Mouse (Mus musculus): ENCODE results near the gene Daglb. TPM values are rescaled to one million over a fixed set of nuclear protein-coding genes. Genes with fewer than 3 reads are reported as not detected.

Daglb gene
- polyA plus RNA-seq, 1 experiment: 3.5 TPM

DNA sequence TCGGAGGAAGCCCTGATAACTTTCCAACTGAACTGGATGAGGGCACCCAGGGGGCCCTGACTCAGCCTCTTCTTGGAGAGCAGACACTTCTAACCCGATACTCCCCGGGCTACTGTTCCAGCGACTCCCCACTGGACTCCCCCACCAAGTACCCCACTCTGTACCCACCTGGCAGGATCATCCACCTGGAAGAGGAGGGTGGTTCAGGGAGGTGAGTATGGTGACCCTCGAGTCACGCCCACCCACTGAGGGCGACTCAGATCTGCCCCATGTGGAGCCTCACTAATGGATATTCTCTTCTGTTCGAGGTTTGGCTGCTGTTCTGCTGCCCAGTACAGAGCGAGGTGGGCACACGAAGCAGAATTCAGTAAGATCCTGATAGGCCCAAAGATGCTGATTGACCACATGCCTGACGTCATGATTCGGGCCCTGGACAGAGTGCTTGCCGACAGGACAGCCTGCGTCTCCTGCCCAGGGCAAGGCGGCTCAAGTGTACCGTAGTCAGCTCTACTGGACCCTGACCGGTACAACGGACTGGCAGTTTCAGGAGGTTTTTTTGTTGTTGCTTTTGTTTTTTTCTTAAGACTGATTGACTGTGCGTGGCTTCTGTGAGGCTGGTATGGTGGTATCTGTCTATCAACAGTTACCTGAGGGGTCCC lies 38.6 kb downstream of the Daglb start:
- no peak for TF ChIP-seq GATA1 (IDR thresholded peaks at IDR 0.05; ENCODE audit: low read length)

DNA sequence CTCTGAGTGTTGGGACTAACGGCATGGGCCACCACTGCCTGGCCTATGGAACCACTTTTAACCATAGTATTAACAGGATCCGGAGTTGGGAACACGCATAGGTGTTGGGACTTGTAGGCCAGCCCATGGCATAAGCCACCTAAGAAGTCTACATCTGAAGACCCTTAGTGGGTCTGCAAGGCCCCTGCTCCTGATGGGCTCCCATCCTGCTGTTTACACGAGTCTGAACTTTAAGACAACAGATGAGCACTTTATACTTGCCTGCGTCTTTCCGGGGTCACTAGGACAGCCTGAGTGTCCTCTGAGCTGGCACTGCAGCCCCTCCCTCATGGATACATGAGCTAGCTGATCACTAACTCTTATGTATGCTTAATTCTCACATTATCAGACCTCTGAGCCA lies 39.4 kb downstream of the Daglb start:
- no peak for TF ChIP-seq GATA1 (IDR thresholded peaks at IDR 0.05; ENCODE audit: low read length)

DNA sequence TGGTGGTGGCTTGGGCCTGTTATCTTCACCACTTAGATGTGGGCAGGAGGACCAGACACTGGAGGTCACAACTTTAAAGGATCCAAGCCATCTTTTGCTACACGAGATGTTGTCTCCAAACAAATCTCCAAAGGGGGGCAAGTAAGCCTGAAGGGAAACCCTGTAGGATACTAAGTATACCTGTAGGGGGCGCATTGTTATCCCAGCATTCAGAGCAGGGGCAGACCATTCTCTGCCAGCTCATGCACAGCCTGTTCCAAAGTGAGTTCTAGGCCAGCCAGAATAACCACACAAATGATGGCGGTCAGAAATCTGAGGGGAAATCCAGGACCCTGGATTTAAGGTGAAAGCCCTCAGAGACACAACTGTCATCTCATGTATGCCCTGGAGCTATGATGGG lies 40.1 kb downstream of the Daglb start:
- TF ChIP-seq GATA1 (IDR thresholded peaks at IDR 0.05; ENCODE audit: low read length): no peak

DNA sequence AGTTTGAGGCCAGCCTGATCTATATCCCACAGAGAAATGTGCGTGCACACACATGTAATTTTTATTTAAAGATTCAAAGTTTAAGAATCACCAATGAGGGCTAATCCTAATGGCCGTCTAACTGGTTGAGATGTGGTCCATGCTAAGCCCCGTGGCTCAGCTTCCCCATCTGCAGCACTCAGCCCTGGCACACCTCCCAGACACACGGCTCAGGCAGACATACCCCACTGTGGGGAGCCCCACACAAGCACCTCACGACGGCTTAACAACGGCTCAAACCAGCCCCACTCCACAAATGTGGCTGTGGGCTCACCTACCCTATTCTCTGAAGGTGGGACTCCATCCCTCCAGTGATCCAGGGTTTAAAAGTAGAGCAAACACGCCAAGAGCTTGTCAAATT lies 40.7 kb downstream of the Daglb start:
- no peak for TF ChIP-seq GATA1 (IDR thresholded peaks at IDR 0.05; ENCODE audit: low read length)

DNA sequence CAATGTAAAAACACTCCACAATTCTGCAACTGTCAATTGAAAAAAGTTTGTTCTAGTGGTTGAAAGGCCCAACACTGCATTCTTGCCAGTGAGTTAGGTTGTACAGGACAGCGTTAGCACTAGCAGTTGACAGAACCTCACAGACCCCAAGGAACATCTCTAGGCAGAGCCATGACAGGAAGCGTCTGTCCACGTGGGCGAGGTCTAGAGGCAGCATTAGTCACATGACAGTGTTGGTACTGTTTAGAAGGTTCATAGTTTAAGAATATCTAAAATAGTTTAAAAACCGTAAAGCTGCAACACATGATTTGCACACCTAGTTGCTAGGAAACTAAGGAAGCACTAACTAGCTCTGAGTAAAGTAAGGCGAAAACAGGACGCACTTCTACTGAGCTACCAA lies 41.2 kb downstream of the Daglb start:
- no peak for TF ChIP-seq GATA1 (IDR thresholded peaks at IDR 0.05; ENCODE audit: low read length)

DNA sequence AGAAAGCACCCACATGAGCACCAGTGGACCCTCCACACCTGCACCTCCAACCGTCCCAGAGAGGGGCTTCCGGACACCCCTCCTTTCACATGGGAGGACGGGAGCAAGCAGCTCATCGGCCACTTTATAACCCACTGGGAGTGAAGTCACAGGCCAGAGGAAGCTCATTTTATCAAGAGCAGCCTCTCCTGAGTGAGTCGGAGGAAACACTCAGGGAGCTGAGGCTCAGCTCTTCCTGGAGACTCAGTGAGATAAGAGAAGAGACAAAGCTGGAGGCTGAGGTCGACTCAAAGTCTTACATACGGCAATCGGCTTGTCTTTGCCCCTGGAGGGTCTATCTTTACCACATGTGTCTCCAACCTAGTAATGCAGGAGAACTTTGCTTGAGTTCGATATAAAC lies 44.9 kb downstream of the Daglb start:
- no peak for TF ChIP-seq GATA1 (IDR thresholded peaks at IDR 0.05; ENCODE audit: low read length)

DNA sequence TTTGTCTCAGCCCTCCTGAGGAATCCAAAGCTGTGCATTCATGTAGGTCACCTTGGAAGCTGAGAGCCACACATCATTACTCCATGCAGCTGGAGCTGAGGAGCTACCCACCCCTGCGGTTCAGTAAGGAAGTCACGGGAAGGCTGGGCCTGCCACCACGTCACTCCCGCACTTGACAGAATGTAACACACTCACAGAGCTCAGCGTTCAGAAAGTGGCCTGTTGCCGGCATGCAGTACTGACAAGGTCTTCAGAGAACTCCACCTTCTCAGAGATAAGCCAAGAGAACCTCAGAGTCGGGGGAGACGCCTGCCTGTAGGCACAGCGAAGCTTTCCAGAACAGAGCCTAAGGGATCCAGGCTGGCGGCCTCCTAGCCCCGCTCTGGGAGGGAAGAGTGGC lies 45.4 kb downstream of the Daglb start:
- TF ChIP-seq GATA1 (IDR thresholded peaks at IDR 0.05; ENCODE audit: low read length): no peak

DNA sequence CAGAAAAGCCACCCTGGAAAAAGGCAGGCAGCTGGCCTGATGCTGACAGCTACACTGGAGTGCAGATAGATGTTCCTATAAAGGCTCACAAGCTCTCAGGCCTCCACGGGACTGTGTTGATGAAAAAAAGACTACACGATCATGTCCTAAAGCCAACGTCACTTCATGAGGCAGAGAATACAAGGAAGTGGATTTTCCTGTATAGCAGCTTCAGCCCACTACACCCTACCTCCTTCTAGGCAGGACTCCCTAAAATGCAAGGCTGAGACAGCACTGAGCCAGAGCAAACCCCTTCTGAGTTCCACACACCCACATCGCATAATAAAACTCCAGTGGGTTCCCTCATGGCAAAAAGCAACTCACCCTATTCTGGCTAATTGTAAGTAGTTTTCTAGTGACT lies 47.2 kb downstream of the Daglb start:
- no peak for TF ChIP-seq GATA1 (IDR thresholded peaks at IDR 0.05; ENCODE audit: low read length)

DNA sequence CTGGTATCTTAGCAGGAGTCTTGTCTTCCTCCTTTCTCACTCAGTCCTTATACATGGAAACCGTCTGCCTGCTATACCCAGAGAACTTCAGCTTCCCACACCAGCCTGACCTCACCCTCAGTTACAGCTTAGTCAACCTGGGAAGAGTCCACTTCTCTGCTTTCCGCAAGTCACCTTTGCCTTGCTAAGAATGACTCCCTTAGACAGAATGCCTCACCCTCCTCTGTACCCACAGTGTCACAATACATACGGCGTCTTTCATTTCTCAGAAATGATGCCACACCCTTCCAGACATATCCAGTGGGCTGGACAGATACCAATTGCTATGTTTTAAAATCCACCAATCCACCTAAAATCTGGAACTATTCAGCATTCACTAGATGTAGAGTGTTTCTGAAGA lies 47.9 kb downstream of the Daglb start:
- no peak for TF ChIP-seq GATA1 (IDR thresholded peaks at IDR 0.05; ENCODE audit: low read length)

DNA sequence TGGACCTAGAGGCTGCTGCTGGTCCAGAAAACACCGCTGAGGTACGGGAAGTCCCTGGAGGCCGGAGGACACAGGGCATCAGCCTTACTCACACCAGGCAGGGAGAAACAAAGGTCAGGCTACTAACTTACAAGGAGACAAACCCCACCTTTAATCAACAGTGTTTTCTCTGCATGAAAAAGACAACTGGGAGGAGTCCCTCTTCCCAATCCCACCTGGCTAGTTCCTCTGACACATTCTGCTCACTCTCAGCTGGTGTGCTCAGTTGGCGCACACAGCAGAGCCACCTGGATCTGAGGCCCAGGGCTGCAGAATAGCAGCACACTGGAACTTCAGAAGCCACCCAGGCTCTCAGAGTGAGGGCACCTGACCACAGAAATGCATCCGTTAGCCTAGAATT lies 50.5 kb downstream of the Daglb start:
- TF ChIP-seq GATA1 (IDR thresholded peaks at IDR 0.05; ENCODE audit: low read length): no peak

DNA sequence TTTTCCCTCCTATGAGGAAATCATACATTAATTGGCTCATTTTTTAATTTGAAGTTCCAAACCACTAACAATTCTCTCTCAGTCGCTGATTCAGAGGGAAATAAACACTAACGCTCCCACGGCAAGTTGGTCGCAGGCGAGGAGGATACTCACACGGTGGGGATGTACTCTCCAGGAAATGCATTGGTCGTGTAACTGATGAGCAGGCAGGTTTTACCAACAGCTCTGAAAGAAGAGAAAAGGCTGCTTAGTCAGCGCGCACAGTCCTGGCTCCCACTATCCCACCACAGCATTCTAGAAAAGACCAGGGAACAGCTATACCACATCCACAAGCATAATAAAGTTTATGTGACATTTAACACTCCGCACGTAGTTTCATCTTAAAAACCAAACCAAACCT lies 52.6 kb downstream of the Daglb start:
- TF ChIP-seq GATA1 (IDR thresholded peaks at IDR 0.05; ENCODE audit: low read length): no peak

DNA sequence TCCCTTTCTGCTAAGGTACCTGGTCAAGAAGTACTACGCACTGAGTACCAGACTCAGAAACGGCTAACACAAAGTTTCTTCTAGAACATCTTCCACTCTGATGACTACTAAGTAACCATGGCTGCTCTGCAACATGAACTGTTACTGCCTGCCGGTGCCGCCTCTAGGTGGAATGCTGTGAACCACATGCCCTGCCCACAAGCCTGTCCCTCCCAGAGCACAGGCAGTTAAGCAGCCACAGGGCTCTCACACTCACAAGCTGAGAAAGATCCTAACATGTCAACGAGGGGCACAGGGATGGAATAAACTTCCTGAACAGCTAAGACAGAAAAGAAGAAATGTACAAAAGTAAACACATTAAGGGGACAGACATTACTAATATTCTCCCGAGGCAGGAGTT lies 53.1 kb downstream of the Daglb start:
- TF ChIP-seq GATA1 (IDR thresholded peaks at IDR 0.05; ENCODE audit: low read length): no peak

DNA sequence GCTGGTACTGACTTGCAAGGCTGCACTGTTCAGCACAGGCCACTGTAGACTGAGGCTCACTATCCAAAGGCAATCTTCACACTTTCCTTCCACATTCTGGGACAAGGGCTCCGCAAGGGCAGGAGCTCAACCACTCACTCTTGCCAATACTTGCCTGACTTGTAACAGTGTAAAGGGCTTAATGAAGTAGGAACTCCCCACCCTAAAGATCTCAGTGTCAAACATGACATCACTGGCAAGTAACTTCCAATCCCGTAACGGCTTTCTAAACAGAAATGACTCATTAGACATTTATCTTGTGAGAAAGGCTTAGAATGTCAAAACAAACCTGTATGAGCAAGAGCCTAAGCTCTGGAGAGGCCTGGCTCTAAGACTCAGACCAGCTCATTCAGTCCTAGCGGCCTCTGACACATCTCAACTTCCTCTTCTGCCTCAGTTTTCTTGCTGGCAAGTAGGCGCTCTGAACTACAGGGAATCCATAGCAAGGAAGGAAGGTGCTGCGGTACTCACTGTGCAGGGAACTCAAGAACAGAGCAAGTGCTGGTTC lies 53.7 kb downstream of the Daglb start:
- no peak for TF ChIP-seq GATA1 (IDR thresholded peaks at IDR 0.05; ENCODE audit: low read length)

DNA sequence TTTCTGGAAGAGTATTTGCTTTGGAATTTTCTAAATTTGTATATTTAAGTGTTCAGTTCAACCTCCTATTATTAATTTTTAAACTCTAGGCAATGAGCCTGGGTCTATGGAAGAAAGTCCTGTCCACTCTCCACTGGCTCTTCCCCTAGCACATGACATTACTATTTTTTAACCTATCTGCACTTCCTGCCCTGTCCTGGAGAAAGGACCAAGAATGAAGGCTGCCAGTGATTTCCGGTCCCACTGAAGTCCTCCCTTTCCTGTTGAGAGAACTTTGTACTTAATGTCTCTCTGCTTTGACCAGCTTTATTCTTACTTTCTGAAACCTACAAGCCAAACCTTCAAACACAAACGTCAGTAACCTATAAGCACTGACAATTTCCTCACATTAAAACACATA lies 56.0 kb downstream of the Daglb start:
- no peak for TF ChIP-seq GATA1 (IDR thresholded peaks at IDR 0.05; ENCODE audit: low read length)

DNA sequence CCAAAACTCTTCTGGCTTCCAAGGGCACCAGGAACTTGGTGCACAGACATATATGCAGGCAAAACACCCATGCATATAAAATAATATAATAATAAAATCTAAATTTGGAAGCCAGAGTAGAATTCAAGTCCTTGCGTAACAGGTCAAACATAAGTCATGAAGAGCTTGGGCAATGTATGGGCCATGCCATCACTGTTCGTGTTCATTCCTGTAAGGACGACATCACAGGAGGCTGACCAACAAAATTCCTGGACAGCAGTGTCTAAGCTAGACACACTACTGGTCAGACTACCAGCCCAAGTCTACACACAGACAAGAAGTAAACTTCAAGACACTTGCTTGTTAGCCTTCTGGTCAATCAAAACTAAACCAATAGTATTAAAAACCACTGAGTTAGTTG lies 58.5 kb downstream of the Daglb start:
- no peak for TF ChIP-seq GATA1 (IDR thresholded peaks at IDR 0.05; ENCODE audit: low read length)

DNA sequence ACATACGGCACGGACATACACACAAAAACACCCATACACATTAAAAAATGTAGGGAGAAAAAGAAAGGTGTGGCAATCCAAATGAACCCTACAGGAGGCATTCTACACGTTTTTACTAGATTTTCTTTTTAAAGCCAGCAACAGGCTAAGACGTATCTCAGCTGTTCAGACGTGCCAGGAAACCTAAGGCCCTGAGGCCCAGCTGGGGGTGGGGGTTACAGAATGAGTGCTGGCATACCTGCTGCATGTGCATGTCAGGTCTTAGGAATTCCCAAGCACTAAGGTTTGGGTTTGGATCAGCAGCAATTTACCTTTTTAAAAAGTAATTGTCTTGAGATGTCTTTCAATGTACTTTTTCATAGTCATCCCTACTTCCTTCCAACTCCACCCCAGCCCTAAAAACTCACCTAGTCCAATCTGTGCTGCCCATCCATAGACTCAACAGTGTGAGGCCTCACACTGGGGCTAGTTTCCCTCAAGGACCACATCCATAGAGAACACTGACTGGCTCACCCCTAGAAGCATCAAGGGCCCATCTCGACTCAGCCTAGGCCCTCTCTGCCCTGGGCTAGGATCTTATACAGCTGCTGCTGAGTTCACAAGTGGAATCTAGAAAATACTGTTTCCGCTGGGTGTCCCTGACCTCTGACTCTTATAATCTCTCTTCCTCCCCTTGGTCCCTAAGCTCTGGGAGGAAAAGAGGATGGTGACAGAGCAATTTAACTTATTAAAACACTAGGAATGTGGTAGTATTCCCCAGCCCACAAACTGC lies 61.3 kb downstream of the Daglb start:
- TF ChIP-seq GATA1 (IDR thresholded peaks at IDR 0.05; ENCODE audit: low read length): no peak

Data from G1E-ER4 (cell line).